Mouse (Mus musculus): Measurements from ENCODE around the gene Tmbim1.

DNA sequence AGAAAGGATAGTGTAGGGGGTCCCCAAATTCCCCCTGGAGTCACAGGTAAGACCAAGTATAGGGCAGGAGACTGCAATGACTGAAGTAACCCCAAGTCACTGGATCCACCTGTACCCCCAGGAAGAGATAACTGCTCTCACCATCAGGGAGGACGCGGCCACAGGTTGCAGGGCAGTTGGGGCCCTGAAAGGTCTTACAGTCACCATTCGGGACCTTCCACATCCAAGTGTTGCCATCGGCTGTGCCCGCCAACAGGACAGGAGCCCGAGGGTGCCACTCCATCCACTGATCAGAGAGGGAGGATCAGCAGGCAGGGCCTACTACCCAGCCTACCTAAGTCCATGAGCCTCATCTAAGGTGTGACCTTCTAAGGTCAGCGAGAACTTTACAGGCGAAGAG, 23.5 kb downstream of the Tmbim1 start:
- TF ChIP-seq POLR2A (IDR thresholded peaks at IDR 0.05; ENCODE audit: low read depth, low read length) (no peak), CTCF (IDR thresholded peaks at IDR 0.05; ENCODE audit: extremely low read depth, insufficient read depth, insufficient read length, insufficient replicate concordance) (no peak)
